Mouse (Mus musculus) urinary bladder, postnatal 0 days (tissue): Measurements from ENCODE around the gene Tchh. TPM values are rescaled to one million over a fixed set of nuclear protein-coding genes. Genes with fewer than 3 reads are reported as not detected.

Experiments used
- microRNA-seq: library from miRNA; unstranded; fragments of <30 nt; microRNA quantifications from one replicate; pipeline ENCODE4, GENCODE M21; 2016
- polyA plus RNA-seq: library from polyadenylated mRNA; unstranded; fragments of >200 nt; fragmentation: Nextera tagmentation; extraction: Ambion mirVana; gene quantifications from 2 replicates; pipeline ENCODE4 v1.2.1, GENCODE M21; 2015

Tchh gene
- polyA plus RNA-seq = 1.1 and 1.6 TPM in 2 replicates

DNA sequence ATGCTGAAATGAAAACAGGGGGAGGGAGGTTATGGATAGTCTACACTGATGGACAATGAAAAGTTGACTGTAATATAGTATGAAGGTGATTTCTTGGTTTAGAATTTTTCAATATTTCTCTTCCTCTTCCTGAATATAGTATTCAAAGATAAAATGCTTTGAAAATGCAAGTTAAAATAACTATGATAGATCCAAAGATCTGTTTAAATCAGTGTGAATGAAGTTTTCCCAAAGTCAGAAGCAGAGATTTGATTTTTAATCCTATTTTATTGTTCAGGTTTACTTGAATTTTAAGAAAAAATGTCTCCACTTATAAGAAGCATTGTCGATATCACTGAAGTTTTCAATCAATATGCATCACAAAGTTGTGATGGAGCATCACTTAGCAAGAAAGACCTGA is at the start of gene Tchh:
TSS of gene Tchh (plus strand) at position 301 of the 400 bp plus-strand sequence.

DNA sequence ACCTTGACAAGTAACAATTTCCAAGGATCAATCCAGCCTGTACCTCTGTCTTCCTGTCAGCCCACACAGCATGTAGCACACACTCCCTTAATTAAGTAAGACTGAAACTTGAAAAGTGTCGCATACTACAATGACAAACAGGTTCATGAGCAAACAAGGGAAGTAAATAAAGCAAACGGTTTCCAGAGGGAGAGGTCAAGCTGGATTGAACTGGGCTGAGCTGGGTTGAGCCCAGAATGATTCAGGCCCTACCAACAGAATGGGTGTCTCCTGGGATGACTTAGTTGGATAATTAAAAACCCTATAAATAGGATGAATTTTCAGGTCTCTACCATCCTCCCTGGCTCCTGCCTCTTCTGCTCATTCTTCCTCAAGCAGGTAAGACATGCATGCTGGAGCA is 48.8 kb upstream of the Tchh start, which contains the start of gene Rptn:
TSS of gene Rptn (plus strand) at position 334 of the 400 bp plus-strand sequence.

DNA sequence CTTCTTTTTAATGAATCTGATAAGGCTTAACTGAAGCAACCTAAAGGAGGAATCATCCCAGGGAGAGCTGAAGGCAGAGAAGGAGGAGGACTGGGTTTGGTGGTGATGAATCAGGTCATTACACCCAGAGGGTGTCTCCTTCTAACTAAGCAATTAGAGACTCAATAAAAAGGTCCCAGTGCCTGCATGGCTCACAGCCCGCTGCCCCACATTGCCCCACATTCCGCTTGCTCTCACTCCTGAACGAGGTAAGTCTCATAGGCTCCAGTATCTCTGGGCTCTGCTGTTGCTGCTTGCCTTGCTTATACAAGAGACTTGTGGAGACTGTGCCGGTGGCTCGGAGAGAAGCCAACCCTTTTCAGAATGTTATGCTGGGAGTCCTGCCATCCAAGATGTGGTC is 26.4 kb downstream of the Tchh start, which contains the start of gene Tchhl1:
TSS of gene Tchhl1 (plus strand) at position 194 of the 400 bp plus-strand sequence.

Small RNA genes lying within 50 kb of the gene (microRNA-seq; reads per million reads assigned to microRNA genes)
- gene Gm22752 = not detected

Other genes starting within 250 kb of the Tchh start
- not detected in 2 replicates for gene Flg2, start 245.1 kb upstream of the Tchh start, polyA plus RNA-seq
- not detected in 2 replicates for gene Flg, start 168.8 kb upstream of the Tchh start, polyA plus RNA-seq
- not detected in 2 replicates for gene Hrnr, start 122.6 kb upstream of the Tchh start, polyA plus RNA-seq
- 0.54 and 0.59 TPM in 2 replicates for gene Rptn, start 48.6 kb upstream of the Tchh start, polyA plus RNA-seq
- not detected in 2 replicates for gene Tchhl1, start 26.4 kb downstream of the Tchh start, polyA plus RNA-seq
- gene S100a11, start 78.2 kb downstream of the Tchh start, polyA plus RNA-seq = 2,966 and 3,460 TPM in 2 replicates
- 701 and 766 TPM in 2 replicates for gene S100a10, start 112.8 kb downstream of the Tchh start, polyA plus RNA-seq
- not detected in 2 replicates for gene Tdpoz2, start 210.4 kb downstream of the Tchh start, polyA plus RNA-seq
- not detected in 2 replicates for gene Tdpoz1, start 234.0 kb downstream of the Tchh start, polyA plus RNA-seq